ENCODE assay signal across 9 mouse cellular contexts in genomic region chr15:94160806-94161205, GRCm38 (mm10).
"Had no signal": no experiment of that assay in that cellular context is flagged by ENCODE, and none has a peak within 500 bp of the region (broad histone marks: within the 10 kb centered on the region; RNA-seq: fewer than 3 reads in every experiment).

No protein-coding gene starts in this region.

- DNase-seq: kidney, adult 11 months; kidney, adult 9 months; kidney, postnatal 36 days; liver; liver, embryonic 13.5 days; liver, postnatal 0 days; lung, postnatal 14 days; retina, postnatal 1 day; thymus, postnatal 4 days had no signal
